Mouse (Mus musculus) embryonic facial prominence, embryonic 14.5 days (tissue): ENCODE data around the gene Pnpla6. TPM values are rescaled to one million over a fixed set of nuclear protein-coding genes. Genes with fewer than 3 reads are reported as not detected.

ENCODE experiments used
- ATAC-seq: fragments of 200-750 bp; cut with Nextera tagmentation; 2 replicates; pipeline ENCODE4 v1.8.0; 2017; ENCODE audit warnings: low read depth, moderate number of reproducible peaks, moderate TSS enrichment
- DNase-seq: peaks from one replicate; pipeline ENCODE4 v3.0.0-alpha.2; 2015; ENCODE audit warnings: low spot score
- H3K27ac ChIP-seq: fragments of 300-500 bp; sonication (generic); replicated peaks from 2 replicates; pipeline ENCODE4 v1.5.1; 2014; ENCODE audit warnings: low read depth, mild to moderate bottlenecking, low read length, moderate library complexity
- H3K27me3 ChIP-seq: fragments of 300-500 bp; sonication (generic); replicated peaks from 2 replicates; pipeline ENCODE4 v1.6.1; 2014; ENCODE audit warnings: low read length; ENCODE audit not compliant: control insufficient read depth, insufficient read depth
- H3K36me3 ChIP-seq: fragments of 300-500 bp; sonication (generic); 2 replicates; pipeline ENCODE4 v1.6.1; 2014; ENCODE audit warnings: low read length, mixed read lengths; ENCODE audit not compliant: control insufficient read depth, insufficient read depth
- H3K4me1 ChIP-seq: fragments of 300-500 bp; sonication (generic); 2 replicates; pipeline ENCODE4 v1.6.1; 2014; ENCODE audit warnings: antibody characterized with exemption, low read length; ENCODE audit not compliant: control insufficient read depth, insufficient read depth
- H3K4me2 ChIP-seq: fragments of 300-500 bp; sonication (generic); 2 replicates; pipeline ENCODE4 v1.6.1; 2014; ENCODE audit warnings: low read depth, mild to moderate bottlenecking, low read length, moderate library complexity, mixed read lengths
- H3K4me3 ChIP-seq: fragments of 300-500 bp; sonication (generic); 2 replicates; pipeline ENCODE4 v1.5.1; 2014; ENCODE audit warnings: low read depth, mild to moderate bottlenecking, low read length
- H3K9ac ChIP-seq: fragments of 300-500 bp; sonication (generic); 2 replicates; pipeline ENCODE4 v1.6.1; 2014; ENCODE audit warnings: low read depth, mild to moderate bottlenecking, low read length, moderate library complexity, mixed read lengths
- H3K9me3 ChIP-seq: fragments of 300-500 bp; sonication (generic); 2 replicates; pipeline ENCODE4 v1.6.1; 2016; ENCODE audit warnings: low read length; ENCODE audit not compliant: control insufficient read depth
- WGBS: fragments of 180-500 bp; shearing (Covaris S2); extraction: QIAGEN DNeasy Blood & Tissue Kit; methylation state at CpG from one replicate; pipeline ENCODE4 v1.1.7; 2014; 5-methylcytosine and 5-hydroxymethylcytosine counted together
- polyA plus RNA-seq: library from polyadenylated mRNA; unstranded; fragments of >200 nt; fragmentation: Nextera tagmentation; extraction: Ambion mirVana; gene quantifications from 2 replicates; pipeline ENCODE4 v1.2.1, GENCODE M21; 2014

The Pnpla6 gene
- polyA plus RNA-seq, 1 experiment from 2014 or later, result 18.2 TPM

GRCm38 (mm10) chr8:3516450-3517116 lies 1.4 kb downstream of the Pnpla6 start:
- peak overlapping the region; percentile 90 for H3K4me2 ChIP-seq
- no peaks in the 10 kb centered on the region for H3K9me3 ChIP-seq
- peak overlapping the region; percentile 71 for H3K4me3 ChIP-seq
- 1% methylated on average over 36 of the region's 36 CpGs for WGBS
- DNase-seq (peak; percentile 97), ATAC-seq (peak; percentile 87)
- 0 out of 2 replicates have a peak, but pooled peaks cover 3% of the 10 kb centered on the region for H3K4me1 ChIP-seq
- H3K9ac ChIP-seq, result peak overlapping the region; percentile 68
- H3K36me3 ChIP-seq, result peaks cover 26% of the 10 kb centered on the region
- H3K27me3 ChIP-seq, result no peaks in the 10 kb centered on the region
- H3K27ac ChIP-seq, result peak overlapping the region; percentile 81

GRCm38 (mm10) chr8:3517117-3517495 lies 1.9 kb downstream of the Pnpla6 start:
- H3K9me3 ChIP-seq, result no peaks in the 10 kb centered on the region
- H3K27me3 ChIP-seq, result no peaks in the 10 kb centered on the region
- peak overlapping the region; percentile 81; the same call in 1 of the 2 replicates for H3K27ac ChIP-seq
- ATAC-seq (0 out of 2 replicates have a peak, but pooled peaks have one; percentile 2), DNase-seq (peak; percentile 33)
- 5% methylated on average over 14 of the region's 16 CpGs for WGBS
- 0 out of 2 replicates have a peak, but pooled peaks cover 3% of the 10 kb centered on the region for H3K4me1 ChIP-seq
- peak overlapping the region; percentile 68 for H3K9ac ChIP-seq
- H3K4me2 ChIP-seq, result peak overlapping the region; percentile 90
- H3K4me3 ChIP-seq, result peak overlapping the region; percentile 71
- H3K36me3 ChIP-seq, result peaks cover 26% of the 10 kb centered on the region

GRCm38 (mm10) chr8:3522007-3522697 lies 7.0 kb downstream of the Pnpla6 start:
- H3K9ac ChIP-seq, result no peak overlapping the region
- no peak overlapping the region for H3K4me3 ChIP-seq
- no peaks in the 10 kb centered on the region for H3K27me3 ChIP-seq
- no peaks in the 10 kb centered on the region for H3K4me1 ChIP-seq
- no peak overlapping the region for H3K4me2 ChIP-seq
- no peak overlapping the region for H3K27ac ChIP-seq
- peaks cover 51% of the 10 kb centered on the region for H3K36me3 ChIP-seq
- DNase-seq (no peak), ATAC-seq (no peak)
- H3K9me3 ChIP-seq, result no peaks in the 10 kb centered on the region
- WGBS, result 91% methylated on average over 13 of the region's 13 CpGs

- H3K9ac ChIP-seq, result no peak overlapping the region
- DNase-seq (no peak), ATAC-seq (no peak)
- no peaks in the 10 kb centered on the region for H3K27me3 ChIP-seq
- no peak overlapping the region for H3K27ac ChIP-seq
- H3K36me3 ChIP-seq, result peaks cover 55% of the 10 kb centered on the region
- H3K9me3 ChIP-seq, result no peaks in the 10 kb centered on the region
- no peak overlapping the region for H3K4me2 ChIP-seq
- WGBS, result 87% methylated on average over 5 of the region's 5 CpGs
- no peak overlapping the region for H3K4me3 ChIP-seq
- no peaks in the 10 kb centered on the region for H3K4me1 ChIP-seq
Measured at GRCm38 (mm10) chr8:3530816-3531215, 15.6 kb downstream of the Pnpla6 start.

- Histone ChIP-seq H3K4me2 (no peak overlapping the region), H3K36me3 (peaks cover 57% of the 10 kb centered on the region), H3K9me3 (no peaks in the 10 kb centered on the region), H3K27me3 (no peaks in the 10 kb centered on the region), H3K4me3 (no peak overlapping the region), H3K4me1 (no peaks in the 10 kb centered on the region), H3K27ac (no peak overlapping the region), H3K9ac (no peak overlapping the region)
- 94% methylated on average over 18 of the region's 18 CpGs for WGBS
- ATAC-seq (no peak), DNase-seq (no peak)
Measured at GRCm38 (mm10) chr8:3531936-3532335, 16.8 kb downstream of the Pnpla6 start.

GRCm38 (mm10) chr8:3536053-3536841 lies 21.1 kb downstream of the Pnpla6 start:
- Histone ChIP-seq H3K4me3 (no peak overlapping the region), H3K9me3 (no peaks in the 10 kb centered on the region), H3K27me3 (no peaks in the 10 kb centered on the region), H3K27ac (no peak overlapping the region), H3K36me3 (peaks cover 86% of the 10 kb centered on the region), H3K4me2 (no peak overlapping the region), H3K9ac (no peak overlapping the region), H3K4me1 (no peaks in the 10 kb centered on the region)
- 62% methylated on average over 15 of the region's 15 CpGs for WGBS
- ATAC-seq, result no peak
- DNase-seq, result peak; percentile 5

GRCm38 (mm10) chr8:3536940-3537339 lies 21.8 kb downstream of the Pnpla6 start:
- ATAC-seq, result no peak

GRCm38 (mm10) chr8:3537666-3538065 lies 22.5 kb downstream of the Pnpla6 start:
- Histone ChIP-seq H3K9me3 (no peaks in the 10 kb centered on the region), H3K4me1 (no peaks in the 10 kb centered on the region), H3K36me3 (peaks cover 83% of the 10 kb centered on the region), H3K4me2 (no peak overlapping the region), H3K27ac (no peak overlapping the region), H3K4me3 (no peak overlapping the region), H3K27me3 (no peaks in the 10 kb centered on the region), H3K9ac (no peak overlapping the region)
- DNase-seq, result no peak
- 91% methylated on average over 23 of the region's 26 CpGs for WGBS
- ATAC-seq, result no peak

More at GRCm38 (mm10) chr8:3536940-3537339, 21.8 kb downstream of the Pnpla6 start:
- DNase-seq, result no peak
- no peak overlapping the region for H3K27ac ChIP-seq
- WGBS, result 95% methylated on average over 9 of the region's 9 CpGs
- H3K4me2 ChIP-seq, result no peak overlapping the region
- no peaks in the 10 kb centered on the region for H3K4me1 ChIP-seq
- peaks cover 86% of the 10 kb centered on the region for H3K36me3 ChIP-seq
- H3K27me3 ChIP-seq, result no peaks in the 10 kb centered on the region
- H3K4me3 ChIP-seq, result no peak overlapping the region
- H3K9me3 ChIP-seq, result no peaks in the 10 kb centered on the region
- no peak overlapping the region for H3K9ac ChIP-seq
